Mouse (Mus musculus) forebrain, embryonic 13.5 days (tissue): ENCODE measurements at regions not wholly inside any gene's neighbourhood (a gene's known extent, or its start where the extent isn't known, plus 50 kb on each side); places are given as distances from the start of the nearest gene placed in this dataset.

Experiments used
- ATAC-seq: fragments of 200-750 bp; cut with Nextera tagmentation; 2 replicates; pipeline ENCODE4 v1.8.0; 2017
- H3K27ac ChIP-seq: fragments of 300-500 bp; sonication (generic); 2 replicates; pipeline ENCODE4 v1.5.1; 2015; ENCODE audit warnings: inconsistent platforms, mild to moderate bottlenecking, moderate library complexity
- H3K27me3 ChIP-seq: fragments of 300-500 bp; sonication (generic); 2 replicates; pipeline ENCODE4 v1.6.1; 2015; ENCODE audit warnings: mild to moderate bottlenecking, inconsistent platforms
- H3K36me3 ChIP-seq: fragments of 300-500 bp; sonication (generic); 2 replicates; pipeline ENCODE4 v1.6.1; 2015; ENCODE audit warnings: mild to moderate bottlenecking, inconsistent platforms; ENCODE audit not compliant: poor library complexity, severe bottlenecking
- H3K4me1 ChIP-seq: fragments of 300-500 bp; sonication (generic); 2 replicates; pipeline ENCODE4 v1.6.1; 2015; ENCODE audit warnings: inconsistent platforms
- H3K4me2 ChIP-seq: fragments of 300-500 bp; sonication (generic); 2 replicates; pipeline ENCODE4 v1.6.1; 2015; ENCODE audit warnings: inconsistent platforms, mild to moderate bottlenecking, moderate library complexity
- H3K4me3 ChIP-seq: fragments of 300-500 bp; sonication (generic); 2 replicates; pipeline ENCODE4 v1.5.1; 2015; ENCODE audit warnings: mild to moderate bottlenecking, inconsistent platforms
- H3K9ac ChIP-seq: fragments of 300-500 bp; sonication (generic); 2 replicates; pipeline ENCODE4 v1.6.1; 2015; ENCODE audit warnings: mild to moderate bottlenecking, inconsistent platforms
- H3K9me3 ChIP-seq: fragments of 300-500 bp; sonication (generic); replicated peaks from 2 replicates; pipeline ENCODE4 v1.6.1; 2016; ENCODE audit warnings: inconsistent platforms
- WGBS: fragments of 180-500 bp; shearing (Covaris S2); methylation state at CpG from one replicate; pipeline ENCODE4 v1.1.7; 2015; 5-methylcytosine and 5-hydroxymethylcytosine counted together

DNA sequence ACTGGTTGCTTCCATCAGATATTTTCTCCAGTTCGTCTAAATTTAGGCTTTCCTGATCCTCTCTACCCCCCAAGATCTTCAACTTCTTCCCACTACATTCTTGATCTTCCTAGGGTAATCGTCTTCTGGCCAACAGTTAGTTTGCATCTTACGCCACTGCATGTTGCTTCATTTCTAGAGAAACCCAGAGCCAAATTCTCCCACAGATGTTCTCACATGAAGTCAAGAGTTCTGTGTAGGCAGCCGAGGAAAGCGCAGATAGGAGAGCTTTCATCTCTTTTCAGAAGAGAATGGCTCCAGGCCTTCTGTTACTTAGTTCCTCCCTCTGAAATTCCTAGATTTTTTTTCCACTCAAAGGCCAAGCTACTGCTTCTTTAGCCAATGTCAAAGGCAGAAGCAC is 179.9 kb downstream of the Fgf10 start:
- ATAC-seq: no peak
- H3K36me3 ChIP-seq: no peaks in the 10 kb centered on the region
- no peaks in the 10 kb centered on the region for H3K9me3 ChIP-seq
- H3K27ac ChIP-seq: no peak overlapping the region
- H3K4me3 ChIP-seq: no peak overlapping the region
- whole genome bisulfite sequencing: 89% methylated on average over 5 of the region's 5 CpGs
- no peaks in the 10 kb centered on the region for H3K4me1 ChIP-seq
- H3K27me3 ChIP-seq: no peaks in the 10 kb centered on the region
- no peak overlapping the region for H3K4me2 ChIP-seq
- H3K9ac ChIP-seq: no peak overlapping the region

- ATAC-seq: no peak
- H3K4me2 ChIP-seq: no peak overlapping the region
- H3K27ac ChIP-seq: no peak overlapping the region
- no peak overlapping the region for H3K4me3 ChIP-seq
- 90% methylated on average over 8 of the region's 8 CpGs for WGBS
- no peaks in the 10 kb centered on the region for H3K4me1 ChIP-seq
- H3K27me3 ChIP-seq: no peaks in the 10 kb centered on the region
- H3K36me3 ChIP-seq: no peaks in the 10 kb centered on the region
- no peaks in the 10 kb centered on the region for H3K9me3 ChIP-seq
- no peak overlapping the region for H3K9ac ChIP-seq
Observed at GRCm38 (mm10) chr13:118850708-118851107, 181.1 kb downstream of the Fgf10 start.

- Histone ChIP-seq H3K27me3 (no peaks in the 10 kb centered on the region), H3K36me3 (no peaks in the 10 kb centered on the region), H3K27ac (no peak overlapping the region), H3K9ac (no peak overlapping the region), H3K4me3 (no peak overlapping the region), H3K4me1 (no peaks in the 10 kb centered on the region), H3K4me2 (no peak overlapping the region), H3K9me3 (no peaks in the 10 kb centered on the region)
- no peak for ATAC-seq
- WGBS: 62% methylated on average over 9 of the region's 9 CpGs
Observed at GRCm38 (mm10) chr13:118886339-118886810, 216.8 kb downstream of the Fgf10 start.

DNA sequence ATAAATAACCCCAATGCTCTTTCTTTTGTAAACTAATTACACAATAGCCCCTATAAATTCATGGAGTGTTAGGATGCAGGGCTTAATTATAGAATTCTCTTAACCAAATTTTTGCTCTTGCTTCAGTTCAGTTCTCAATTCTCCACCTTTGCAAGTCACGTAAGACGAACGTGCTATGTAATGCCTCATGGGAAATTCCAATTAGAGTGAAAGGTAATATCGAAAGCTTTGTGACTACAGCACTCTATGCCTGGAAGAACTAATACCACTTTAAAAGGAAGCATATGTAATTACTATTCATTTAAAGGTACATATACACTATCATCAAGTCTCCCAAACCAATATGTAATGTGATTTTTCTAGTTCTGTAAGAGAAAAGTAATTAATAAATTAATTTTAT is 225.5 kb downstream of the Fgf10 start:
- H3K9me3 ChIP-seq: no peaks in the 10 kb centered on the region
- no peaks in the 10 kb centered on the region for H3K4me1 ChIP-seq
- H3K9ac ChIP-seq: no peak overlapping the region
- no peak overlapping the region for H3K4me3 ChIP-seq
- H3K27ac ChIP-seq: no peak overlapping the region
- no peaks in the 10 kb centered on the region for H3K27me3 ChIP-seq
- WGBS: 94% methylated on average over 4 of the region's 4 CpGs
- no peaks in the 10 kb centered on the region for H3K36me3 ChIP-seq
- no peak overlapping the region for H3K4me2 ChIP-seq
- ATAC-seq: no peak

GRCm38 (mm10) chr13:118901950-118902349 is 232.4 kb downstream of the Fgf10 start:
- ATAC-seq: no peak
- Histone ChIP-seq H3K4me1 (no peaks in the 10 kb centered on the region), H3K4me3 (no peak overlapping the region), H3K9me3 (no peaks in the 10 kb centered on the region), H3K27me3 (no peaks in the 10 kb centered on the region), H3K9ac (no peak overlapping the region), H3K4me2 (no peak overlapping the region), H3K36me3 (no peaks in the 10 kb centered on the region), H3K27ac (no peak overlapping the region)
- WGBS: 92% methylated on average over 2 of the region's 2 CpGs

- WGBS: 89% methylated on average over 2 of the region's 2 CpGs
- no peaks in the 10 kb centered on the region for H3K36me3 ChIP-seq
- H3K9me3 ChIP-seq: no peaks in the 10 kb centered on the region
- H3K9ac ChIP-seq: no peak overlapping the region
- no peak overlapping the region for H3K4me2 ChIP-seq
- H3K27ac ChIP-seq: no peak overlapping the region
- ATAC-seq: no peak
- no peak overlapping the region for H3K4me3 ChIP-seq
- no peaks in the 10 kb centered on the region for H3K4me1 ChIP-seq
- no peaks in the 10 kb centered on the region for H3K27me3 ChIP-seq
Observed at GRCm38 (mm10) chr13:118910351-118910750, 240.8 kb downstream of the Fgf10 start.

DNA sequence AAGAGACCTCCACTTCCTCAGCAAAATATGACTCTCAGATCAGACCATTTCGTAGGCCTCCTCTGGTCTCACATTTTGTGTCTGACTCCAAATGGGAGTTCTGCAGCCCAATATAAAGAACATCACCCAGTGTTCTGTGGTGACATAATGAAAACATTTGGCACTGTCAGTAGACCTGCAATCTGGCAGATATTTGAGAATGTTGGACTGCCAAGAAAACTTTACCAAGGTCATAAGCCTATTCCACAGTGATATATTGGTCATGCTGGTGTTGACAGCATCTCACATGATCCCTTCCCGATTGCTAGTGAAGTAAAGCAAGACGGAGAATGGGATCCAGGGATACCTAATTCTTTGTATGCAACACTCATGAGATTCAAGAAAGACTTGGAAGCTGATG is 271.2 kb downstream of the Fgf10 start:
- no peak for ATAC-seq
- H3K4me2 ChIP-seq: no peak overlapping the region
- no peak overlapping the region for H3K9ac ChIP-seq
- no peaks in the 10 kb centered on the region for H3K4me1 ChIP-seq
- no peaks in the 10 kb centered on the region for H3K36me3 ChIP-seq
- 90% methylated on average over 3 of the region's 3 CpGs for WGBS
- H3K4me3 ChIP-seq: no peak overlapping the region
- H3K27me3 ChIP-seq: no peaks in the 10 kb centered on the region
- no peaks in the 10 kb centered on the region for H3K9me3 ChIP-seq
- no peak overlapping the region for H3K27ac ChIP-seq

DNA sequence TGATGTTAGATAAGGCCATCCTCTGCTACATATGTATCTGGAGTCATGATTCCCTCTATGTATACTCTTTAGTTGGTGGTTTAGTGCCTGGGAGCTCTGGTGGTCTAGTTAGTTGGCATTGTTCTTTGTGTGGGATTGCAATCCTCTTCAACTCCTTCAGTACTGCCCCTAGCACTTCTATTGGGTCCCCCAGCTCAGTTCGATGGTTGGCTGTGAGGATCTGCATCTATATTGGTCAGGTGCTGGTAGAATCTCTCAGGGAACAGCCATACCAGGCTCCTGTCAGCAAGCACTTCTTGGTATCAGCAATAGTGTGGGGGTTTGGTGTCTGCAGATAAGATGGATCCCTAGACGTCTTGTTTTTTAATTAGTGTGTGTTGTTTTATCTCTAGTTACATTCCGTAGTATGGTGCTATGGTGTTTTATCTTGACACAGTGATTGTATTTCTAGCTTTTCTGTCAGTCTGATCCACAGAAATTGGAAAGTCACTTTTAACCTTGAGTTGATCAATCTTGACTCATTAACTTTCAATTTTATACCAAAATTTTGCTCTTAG is 296.6 kb downstream of the Fgf10 start:
- no peak overlapping the region for H3K9ac ChIP-seq
- H3K4me3 ChIP-seq: no peak overlapping the region
- no peaks in the 10 kb centered on the region for H3K27me3 ChIP-seq
- no peaks in the 10 kb centered on the region for H3K36me3 ChIP-seq
- ATAC-seq: no peak
- H3K4me2 ChIP-seq: no peak overlapping the region
- no peaks in the 10 kb centered on the region for H3K4me1 ChIP-seq
- no peak overlapping the region for H3K27ac ChIP-seq
- WGBS: 84% methylated on average over 3 of the region's 3 CpGs
- no peaks in the 10 kb centered on the region for H3K9me3 ChIP-seq

- ATAC-seq: no peak
Observed at GRCm38 (mm10) chr13:118967707-118968106, 298.1 kb downstream of the Fgf10 start.

GRCm38 (mm10) chr13:118975008-118975407 is 305.4 kb downstream of the Fgf10 start:
- Histone ChIP-seq H3K27ac (no peak overlapping the region), H3K36me3 (no peaks in the 10 kb centered on the region), H3K4me1 (no peaks in the 10 kb centered on the region), H3K9me3 (no peaks in the 10 kb centered on the region), H3K4me2 (no peak overlapping the region), H3K9ac (no peak overlapping the region), H3K27me3 (no peaks in the 10 kb centered on the region), H3K4me3 (no peak overlapping the region)
- ATAC-seq: no peak

More at GRCm38 (mm10) chr13:118967707-118968106, 298.1 kb downstream of the Fgf10 start:
- H3K4me1 ChIP-seq: no peaks in the 10 kb centered on the region
- WGBS: 91% methylated on average over 4 of the region's 4 CpGs
- no peak overlapping the region for H3K4me2 ChIP-seq
- no peak overlapping the region for H3K27ac ChIP-seq
- no peak overlapping the region for H3K4me3 ChIP-seq
- H3K9ac ChIP-seq: no peak overlapping the region
- no peaks in the 10 kb centered on the region for H3K36me3 ChIP-seq
- H3K9me3 ChIP-seq: no peaks in the 10 kb centered on the region
- no peaks in the 10 kb centered on the region for H3K27me3 ChIP-seq

- no peak for ATAC-seq
- no peaks in the 10 kb centered on the region for H3K9me3 ChIP-seq
- no peaks in the 10 kb centered on the region for H3K36me3 ChIP-seq
Observed at GRCm38 (mm10) chr13:118975519-118975918, 305.9 kb downstream of the Fgf10 start.

DNA sequence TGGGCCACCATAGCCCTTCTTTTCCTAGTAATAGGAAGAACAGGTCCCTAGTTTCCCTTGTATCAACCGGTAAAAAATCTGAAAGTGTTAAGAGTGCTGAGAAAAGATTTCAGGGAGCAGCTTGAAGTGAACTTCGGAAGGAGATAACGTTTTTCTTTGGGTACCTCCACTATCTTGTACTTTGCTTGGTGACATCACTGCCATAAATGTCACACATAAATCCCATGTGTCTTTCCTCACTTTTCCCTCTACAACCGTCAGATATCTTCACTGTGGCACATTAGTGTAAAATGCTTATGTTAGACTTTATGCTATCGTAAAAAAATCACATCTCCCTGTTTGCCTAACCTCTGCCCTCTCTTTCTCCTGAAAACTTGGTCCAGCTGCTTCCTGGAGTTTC is 309.9 kb downstream of the Fgf10 start:
- peaks cover 15% of the 10 kb centered on the region for H3K4me1 ChIP-seq
- no peaks in the 10 kb centered on the region for H3K9me3 ChIP-seq
- no peak for ATAC-seq
- no peak overlapping the region for H3K27ac ChIP-seq
- H3K27me3 ChIP-seq: no peaks in the 10 kb centered on the region
- H3K36me3 ChIP-seq: no peaks in the 10 kb centered on the region
- WGBS: 94% methylated on average over 5 of the region's 5 CpGs
- no peak overlapping the region for H3K4me3 ChIP-seq
- no peak overlapping the region for H3K9ac ChIP-seq
- no peak overlapping the region for H3K4me2 ChIP-seq

More at GRCm38 (mm10) chr13:118975519-118975918, 305.9 kb downstream of the Fgf10 start:
- no peaks in the 10 kb centered on the region for H3K4me1 ChIP-seq
- no peaks in the 10 kb centered on the region for H3K27me3 ChIP-seq
- no peak overlapping the region for H3K9ac ChIP-seq
- no peak overlapping the region for H3K4me3 ChIP-seq
- H3K27ac ChIP-seq: no peak overlapping the region
- 81% methylated on average over 1 of the region's 1 CpGs for WGBS
- H3K4me2 ChIP-seq: no peak overlapping the region

DNA sequence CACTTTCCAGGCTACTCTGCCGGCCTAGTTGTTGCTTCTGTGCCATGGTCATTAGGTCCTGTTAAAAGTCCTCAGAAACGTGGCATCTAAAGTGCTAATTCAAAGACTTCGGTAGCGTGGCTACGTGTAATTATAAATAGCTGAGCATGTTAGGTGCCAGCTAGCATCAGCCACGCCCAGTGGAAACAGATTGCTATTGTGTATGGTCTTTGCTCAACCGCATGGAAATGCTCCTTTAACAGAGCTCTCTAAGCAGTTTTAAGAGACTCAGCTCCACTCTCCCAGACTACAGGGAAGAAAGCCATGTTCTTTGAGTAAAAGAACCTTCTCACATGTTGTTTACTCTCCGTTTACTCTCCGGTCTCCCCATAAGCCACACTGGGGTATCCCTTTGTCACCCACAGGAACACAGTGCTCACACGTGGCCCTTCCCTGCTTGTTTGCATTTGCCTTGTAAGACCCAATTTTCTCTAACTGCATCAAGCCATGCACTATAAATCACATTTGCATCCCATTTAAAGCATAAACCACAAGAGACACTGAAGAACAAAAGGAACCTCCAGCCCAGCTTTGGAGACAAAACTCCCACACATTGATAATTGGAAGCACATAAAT is 311.7 kb downstream of the Fgf10 start:
- peak; percentile 80 for ATAC-seq
- Histone ChIP-seq H3K9me3 (no peaks in the 10 kb centered on the region), H3K36me3 (no peaks in the 10 kb centered on the region), H3K4me2 (no peak overlapping the region), H3K4me3 (no peak overlapping the region), H3K9ac (no peak overlapping the region), H3K27me3 (no peaks in the 10 kb centered on the region), H3K27ac (no peak overlapping the region), H3K4me1 (peaks cover 15% of the 10 kb centered on the region)
- 37% methylated on average over 10 of the region's 10 CpGs for WGBS
